Mouse (Mus musculus) ES-E14 (cell line): Measurements from ENCODE around the gene 1110051M20Rik. TPM values are rescaled to one million over a fixed set of nuclear protein-coding genes. Genes with fewer than 3 reads are reported as not detected.

Source experiments
- DNase-seq: peaks from one replicate; pipeline ENCODE4 v3.0.0-alpha.2; 2013; ENCODE audit warnings: low read depth, low spot score
- H3K27ac ChIP-seq: 2 replicates; pipeline ENCODE4 v1.5.1; 2012; ENCODE audit warnings: low read depth, mild to moderate bottlenecking, low read length, moderate library complexity, mixed read lengths; ENCODE audit not compliant: poor library complexity, insufficient read depth, severe bottlenecking
- H3K36me3 ChIP-seq: 2 replicates; pipeline ENCODE4 v1.6.1; 2012; ENCODE audit warnings: mild to moderate bottlenecking, low read length, moderate library complexity, mixed read lengths; ENCODE audit not compliant: control insufficient read depth, poor library complexity, insufficient read depth, severe bottlenecking
- H3K4me1 ChIP-seq, 2 experiments: fragments of 150-350 bp in 1 of 2; sonication (generic) in 1 of 2; 2 replicates each; pipeline ENCODE4 v1.6.1; 2012; ENCODE audit warnings: low read length in 2 of 2, mild to moderate bottlenecking in 1 of 2, mixed read lengths in 1 of 2; ENCODE audit not compliant: control insufficient read depth in 2 of 2, insufficient read depth in 2 of 2, poor library complexity in 1 of 2
- H3K4me3 ChIP-seq, 2 experiments: fragments of 150-350 bp in 1 of 2; sonication (generic) in 1 of 2; 2 replicates each; pipeline ENCODE4 v1.5.1; 2012; ENCODE audit warnings: low read length in 2 of 2, low read depth in 1 of 2, mild to moderate bottlenecking in 1 of 2, mixed read lengths in 1 of 2; ENCODE audit not compliant: insufficient read depth in 1 of 2, poor library complexity in 1 of 2, severe bottlenecking in 1 of 2
- H3K9ac ChIP-seq: 2 replicates; pipeline ENCODE4 v1.6.1; 2012; ENCODE audit warnings: low read depth, mild to moderate bottlenecking, low read length, mixed read lengths; ENCODE audit not compliant: poor library complexity, insufficient read depth, severe bottlenecking
- H3K9me3 ChIP-seq: fragments of 150-350 bp; sonication (generic); 2 replicates; pipeline ENCODE4 v1.6.1; 2012; ENCODE audit warnings: low read depth, mild to moderate bottlenecking, low read length; ENCODE audit not compliant: control insufficient read depth, insufficient read depth
- CHD2 ChIP-seq: IDR thresholded peaks from 2 replicates; pipeline ENCODE4 v1.6.1; 2014; ENCODE audit warnings: mild to moderate bottlenecking, low read depth, low read length, inconsistent platforms
- HCFC1 ChIP-seq: IDR thresholded peaks from 2 replicates; pipeline ENCODE4 v1.6.1; 2012; ENCODE audit warnings: low read length, inconsistent platforms, borderline replicate concordance; ENCODE audit not compliant: insufficient read depth
- MAFK ChIP-seq: IDR thresholded peaks from 2 replicates; pipeline ENCODE4 v1.6.1; 2014; ENCODE audit warnings: mild to moderate bottlenecking, low read depth, low read length, inconsistent platforms; ENCODE audit not compliant: insufficient read depth
- ZC3H11A ChIP-seq: IDR thresholded peaks from 2 replicates; pipeline ENCODE4 v1.6.1; 2012; ENCODE audit warnings: low read depth, mild to moderate bottlenecking, inconsistent platforms, low read length, borderline replicate concordance
- ZNF384 ChIP-seq: IDR thresholded peaks from 2 replicates; pipeline ENCODE4 v1.6.1; 2012; ENCODE audit warnings: low read depth, low read length, inconsistent platforms
- in situ Hi-C, 2 experiments: fragments of 600-800 bp; cut with MboI; formaldehyde crosslinking; loops; one replicate each; pipeline ENCODE4 v1.15.1; 2025; ENCODE audit warnings: low sequenced_read_pairs in 2 of 2, inconsistent platforms in 1 of 2; ENCODE audit not compliant: unreplicated experiment in 2 of 2
- total RNA-seq: library from RNA; depleted of rRNA; stranded (reverse); fragments of 300-350 nt; gene quantifications from 2 replicates; pipeline ENCODE4 v1.2.3, GENCODE M21; 2012; rRNA removed

1110051M20Rik gene
- total RNA-seq, 1 experiment = 12.4 TPM

- in situ Hi-C loops = loop anchor here in 1 of 2 experiments (10.0 kb wide), 1 partner anchor 115 kb away; the partner anchor contains the start of gene Mybpc3
These were observed 214.8 kb downstream of the 1110051M20Rik start for GRCm38 (mm10) chr2:91229735-91230134.

More at GRCm38 (mm10) chr2:91229735-91230134, 214.8 kb downstream of the 1110051M20Rik start:
- no peak for DNase-seq
- no peaks in the 10 kb centered on the region for H3K4me1 ChIP-seq
- H3K4me3 ChIP-seq = no peak overlapping the region
- H3K27ac ChIP-seq = no peak overlapping the region
- H3K36me3 ChIP-seq = peaks cover 2% of the 10 kb centered on the region; the same call in 1 of the 2 replicates
- H3K9ac ChIP-seq = no peak overlapping the region
- H3K9me3 ChIP-seq = no peaks in the 10 kb centered on the region
- no peak for TF ChIP-seq CHD2
- no peak for TF ChIP-seq HCFC1
- no peak for TF ChIP-seq MAFK
- TF ChIP-seq ZC3H11A = no peak
- TF ChIP-seq ZNF384 = no peak

Other genes with a start within 250 kb of the 1110051M20Rik start
- gene Nr1h3, start 241.9 kb downstream of the 1110051M20Rik start, total RNA-seq = 0.90 and 1.4 TPM in 2 replicates
- 12.9 and 19.6 TPM in 2 replicates for gene Acp2, start 241.8 kb downstream of the 1110051M20Rik start, total RNA-seq
- 10.4 and 11.0 TPM in 2 replicates for gene Ddb2, start 207.7 kb downstream of the 1110051M20Rik start, total RNA-seq
- 11.1 and 18.4 TPM in 2 replicates for gene Pacsin3, start 188.8 kb downstream of the 1110051M20Rik start, total RNA-seq
- 40.7 and 46.8 TPM in 2 replicates for gene Arfgap2, start 179.7 kb downstream of the 1110051M20Rik start, total RNA-seq
- 14.2 and 23.4 TPM in 2 replicates for gene Lrp4, start 12.8 kb upstream of the 1110051M20Rik start, total RNA-seq
- 59.9 and 68.8 TPM in 2 replicates for gene Ckap5, start 82.1 kb upstream of the 1110051M20Rik start, total RNA-seq
- gene F2, start 191.7 kb upstream of the 1110051M20Rik start, total RNA-seq = 1.4 and 2.0 TPM in 2 replicates
- 21.2 and 28.8 TPM in 2 replicates for gene Zfp408, start 205.1 kb upstream of the 1110051M20Rik start, total RNA-seq
- 28.9 and 49.3 TPM in 2 replicates for gene Arhgap1, start 205.2 kb upstream of the 1110051M20Rik start, total RNA-seq